Mouse (Mus musculus) C2C12 (cell line): ENCODE results near the gene Efna2.

ENCODE experiments used
- CTCF ChIP-seq: IDR thresholded peaks from one replicate; pipeline ENCODE4 v1.5.1; 2011; ENCODE audit not compliant: control insufficient read depth, insufficient read depth, insufficient read length
- MYOD1 ChIP-seq: IDR thresholded peaks from one replicate; pipeline ENCODE4 v1.6.1; 2011; ENCODE audit warnings: low read depth; ENCODE audit not compliant: control insufficient read depth, insufficient read length
- USF1 ChIP-seq: IDR thresholded peaks from one replicate; pipeline ENCODE4 v1.6.1; 2011; ENCODE audit warnings: low read depth, mild to moderate bottlenecking, control low read depth, moderate library complexity

DNA sequence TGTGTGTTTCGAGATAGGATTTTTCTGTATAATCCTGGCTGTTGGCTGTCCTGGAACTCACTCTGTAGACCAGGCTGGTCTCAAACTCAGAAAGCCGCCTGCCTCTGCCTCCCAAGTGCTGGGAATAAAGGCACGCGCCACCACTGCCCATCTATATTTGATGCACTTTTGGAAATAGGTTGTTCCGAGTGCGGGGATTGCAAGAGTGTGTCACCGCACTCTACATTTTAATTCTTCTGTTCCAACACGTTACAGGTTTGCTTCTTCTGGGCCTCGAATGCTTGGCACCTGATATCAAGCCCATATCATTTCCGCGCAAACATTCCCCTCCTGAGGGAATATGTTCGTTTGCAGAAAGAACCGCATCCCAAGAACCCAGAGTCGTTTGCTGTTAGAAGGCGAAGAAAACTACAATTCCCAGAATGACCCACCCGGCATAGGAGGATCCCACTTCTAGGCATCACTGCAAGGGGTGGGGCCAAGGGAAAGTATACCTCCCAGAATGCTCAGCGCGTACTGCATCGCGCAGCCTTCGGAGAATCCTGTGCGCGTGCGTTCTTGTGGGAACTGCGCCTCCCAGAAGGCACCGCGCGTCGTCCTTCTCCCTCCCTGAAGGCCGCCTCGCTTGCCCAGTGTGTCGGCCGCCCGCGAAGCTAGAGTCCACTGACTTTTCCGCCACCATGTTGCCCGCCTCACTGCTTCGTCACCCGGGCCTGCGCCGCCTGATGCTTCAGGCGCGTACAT lies 37.3 kb upstream of the Efna2 start:
- no peak for TF ChIP-seq CTCF
- TF ChIP-seq MYOD1 = no peak
- TF ChIP-seq USF1 = no peak
